Mouse (Mus musculus) brown adipose tissue, adult 24 weeks (tissue): Measurements from ENCODE around the gene Pip4k2b. TPM values are rescaled to one million over a fixed set of nuclear protein-coding genes. Genes with fewer than 3 reads are reported as not detected.
A peak's percentile ranks its signal among the peaks of the same experiment; 100 is the strongest.

Experiments used
- H3K27ac ChIP-seq: fragments of 200-500 bp; replicated peaks from 2 replicates; pipeline ENCODE4 v1.5.1; 2012; ENCODE audit warnings: low read depth, mild to moderate bottlenecking, low read length
- H3K4me1 ChIP-seq: fragments of 200-500 bp; 2 replicates; pipeline ENCODE4 v1.6.1; 2012; ENCODE audit warnings: low read length, mixed read lengths; ENCODE audit not compliant: control insufficient read depth, insufficient read depth, insufficient read length
- H3K4me3 ChIP-seq: fragments of 200-500 bp; 2 replicates; pipeline ENCODE4 v1.5.1; 2012; ENCODE audit warnings: low read depth, mild to moderate bottlenecking, low read length, moderate library complexity; ENCODE audit not compliant: insufficient read depth
- polyA plus RNA-seq: library from polyadenylated mRNA; stranded (reverse); fragments of >200 nt; gene quantifications from 2 replicates; pipeline ENCODE4 v1.2.4, GENCODE M21; 2012; ENCODE audit not compliant: missing spikeins, insufficient read depth, insufficient read length

The Pip4k2b gene
- polyA plus RNA-seq, 1 experiment: 6.1 TPM

DNA sequence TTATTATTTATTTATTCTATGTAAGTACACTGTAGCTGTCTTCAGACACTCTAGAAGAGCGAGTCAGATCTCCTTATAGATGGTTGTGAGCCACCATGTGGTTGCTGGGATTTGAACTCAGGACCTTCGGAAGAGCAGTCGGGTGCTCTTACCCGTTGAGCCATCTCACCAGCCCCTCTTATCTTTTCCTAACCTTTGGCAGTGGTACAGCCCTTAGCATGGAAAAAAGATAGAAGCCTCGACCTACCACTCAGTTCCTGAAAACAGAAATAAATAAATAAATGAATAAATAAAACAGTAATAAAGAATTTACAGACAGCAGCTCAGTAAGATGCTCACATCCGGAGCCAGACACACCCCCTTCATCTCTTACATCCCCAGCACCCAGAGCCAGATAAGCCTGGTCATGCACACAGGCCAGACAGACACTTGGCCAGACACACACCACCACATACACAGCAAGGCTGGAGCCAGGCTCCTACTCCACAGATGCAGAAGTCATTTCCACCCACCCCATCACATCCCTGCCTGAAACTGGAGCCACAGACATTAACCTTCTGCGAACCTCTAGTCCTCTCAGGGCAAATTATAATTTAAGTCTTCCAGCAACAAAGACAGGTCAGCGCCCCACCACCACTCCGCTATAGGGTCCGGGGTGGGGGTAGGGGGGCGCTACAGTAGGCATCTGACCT lies 47.2 kb downstream of the Pip4k2b start:
- Histone ChIP-seq H3K4me3 (no peak overlapping the region), H3K4me1 (peaks cover 5% of the 10 kb centered on the region), H3K27ac (no peak overlapping the region)

DNA sequence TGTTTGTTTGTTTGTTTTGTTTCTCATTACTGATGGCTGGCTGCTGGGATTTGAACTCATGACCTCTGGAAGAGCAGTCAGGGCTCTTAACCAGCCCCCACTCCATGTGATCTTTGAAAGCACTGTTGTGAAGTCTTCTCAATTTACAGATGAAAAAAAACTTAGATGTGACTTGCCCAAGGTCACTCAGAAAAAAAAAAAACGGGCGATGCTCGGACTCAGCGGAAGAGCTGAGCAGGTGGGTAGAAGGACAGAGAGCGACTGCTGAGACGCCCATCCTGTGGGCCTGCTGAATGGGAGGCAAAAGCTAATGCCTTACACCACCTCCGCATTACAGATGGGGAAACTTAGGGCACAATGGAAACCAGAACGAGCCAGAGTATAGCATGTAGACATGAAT lies 47.8 kb downstream of the Pip4k2b start:
- Histone ChIP-seq H3K27ac (no peak overlapping the region), H3K4me1 (peaks cover 5% of the 10 kb centered on the region)

DNA sequence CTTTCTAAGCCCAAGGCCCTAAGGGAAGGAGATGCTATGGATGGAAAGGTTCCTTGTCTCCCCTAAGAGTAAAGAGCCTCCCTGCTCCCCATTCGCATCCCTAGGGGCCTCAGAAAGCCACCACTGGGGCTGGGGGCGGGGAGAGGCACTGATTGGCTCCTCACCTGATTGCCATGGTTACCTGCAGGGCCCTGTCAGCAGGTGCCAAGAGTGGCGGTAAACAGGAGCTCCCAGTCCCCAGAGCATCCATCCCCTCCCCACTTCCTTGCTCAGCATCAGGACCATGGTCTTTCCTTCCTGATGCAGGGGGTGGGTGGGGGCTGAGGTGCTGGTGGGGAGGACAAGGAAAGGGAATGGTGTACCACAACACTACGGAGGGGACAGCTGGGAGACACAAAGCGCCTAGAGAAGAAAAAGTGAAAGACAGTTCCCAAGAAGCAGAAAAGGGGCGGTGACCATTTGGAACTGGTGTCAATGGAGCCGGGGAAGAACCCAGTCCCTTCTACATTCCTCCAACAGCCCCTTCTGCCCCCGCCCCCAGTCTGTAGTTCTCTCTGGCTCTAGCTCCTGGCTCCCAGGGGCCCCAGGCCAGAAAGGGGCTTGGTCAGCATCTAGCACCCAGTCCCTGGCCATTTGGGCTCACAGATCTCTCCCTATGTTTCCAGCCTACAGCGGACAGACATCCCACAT lies 48.6 kb downstream of the Pip4k2b start:
- no peak overlapping the region for H3K4me3 ChIP-seq
- peaks cover under 1% of the 10 kb centered on the region for H3K4me1 ChIP-seq
- no peak overlapping the region for H3K27ac ChIP-seq

More for the DNA sequence above, 47.8 kb downstream of the Pip4k2b start:
- no peak overlapping the region for H3K4me3 ChIP-seq

DNA sequence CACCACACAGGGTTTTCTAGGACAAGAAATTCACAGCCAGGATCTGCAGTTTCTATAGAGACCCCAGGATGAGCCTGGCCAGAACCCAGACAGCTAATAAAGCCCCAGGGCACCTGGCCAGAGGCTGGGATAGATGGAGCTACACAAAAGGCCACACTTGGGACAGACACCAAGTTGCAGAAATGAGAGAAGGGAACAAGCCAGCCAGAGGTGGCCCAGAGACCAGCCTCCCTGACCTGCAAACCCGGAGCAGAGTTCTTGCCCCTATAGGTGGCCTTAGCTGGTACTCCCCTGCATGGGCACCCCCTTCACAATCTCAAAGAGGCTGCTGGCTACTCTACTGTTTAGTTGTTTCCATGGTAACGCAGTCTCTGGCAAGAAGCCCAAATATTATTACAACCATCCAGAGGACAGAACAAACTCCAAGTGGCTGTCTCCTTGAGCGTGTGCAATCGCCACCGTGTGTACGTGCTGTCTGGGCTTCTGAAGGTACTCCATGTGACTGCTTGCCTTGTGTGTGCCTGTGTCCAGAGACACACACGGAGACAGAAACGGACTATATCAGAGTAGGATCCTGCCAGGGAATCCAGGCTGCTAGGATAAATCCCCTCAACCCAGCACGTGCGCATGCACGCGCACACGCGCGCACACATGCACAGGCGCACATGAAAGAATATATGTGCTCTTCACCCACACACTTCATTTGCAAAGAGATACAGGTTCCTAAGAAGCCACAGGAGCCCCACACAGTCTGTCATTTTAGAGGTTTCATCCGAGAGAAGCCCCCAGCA lies 49.4 kb downstream of the Pip4k2b start:
- H3K27ac ChIP-seq: no peak overlapping the region
- H3K4me1 ChIP-seq: no peaks in the 10 kb centered on the region; the same call in 1 of the 2 replicates
- H3K4me3 ChIP-seq: no peak overlapping the region

DNA sequence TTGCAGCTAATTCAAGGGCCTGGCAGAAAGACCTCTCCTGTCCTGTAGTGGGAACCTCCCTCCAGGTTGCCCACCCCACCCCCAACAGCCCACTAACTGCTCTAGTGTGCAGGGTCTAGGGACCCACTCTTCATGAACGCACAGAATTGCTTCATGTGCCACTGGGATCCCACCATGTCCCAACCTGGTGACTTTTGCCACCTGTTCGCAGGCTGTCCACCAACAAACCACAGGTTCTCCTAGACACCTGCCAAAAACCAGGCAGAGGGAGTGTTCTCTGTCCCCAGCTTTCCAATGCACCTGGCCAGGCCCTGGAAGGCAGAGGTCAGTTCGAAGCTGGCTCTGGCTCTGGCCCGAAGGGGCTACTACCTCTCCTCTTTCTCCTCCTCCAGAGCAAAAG lies 50.1 kb downstream of the Pip4k2b start:
- Histone ChIP-seq H3K4me3 (no peak overlapping the region), H3K27ac (no peak overlapping the region), H3K4me1 (no peaks in the 10 kb centered on the region; the same call in 1 of the 2 replicates)

DNA sequence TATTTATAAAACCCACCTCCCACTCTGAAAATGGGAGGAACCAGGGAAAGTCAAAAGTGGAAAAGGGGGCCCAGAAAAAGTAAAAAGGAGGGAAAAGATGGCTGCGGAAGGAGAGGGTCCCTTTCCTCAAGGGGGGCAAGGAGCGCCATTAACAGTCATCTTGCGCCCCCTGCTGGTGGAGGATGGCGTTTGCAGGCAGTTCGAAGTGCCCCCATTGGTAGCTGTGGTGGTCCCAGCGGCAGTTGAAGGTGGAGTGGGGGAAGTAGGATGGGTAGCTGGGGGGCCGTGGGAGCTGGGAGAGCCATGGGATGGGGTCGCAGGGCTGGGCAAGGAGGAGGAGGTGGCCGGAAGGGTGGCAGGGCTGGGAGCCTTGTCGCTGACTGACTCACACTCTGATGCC lies 54.6 kb downstream of the Pip4k2b start:
- no peak overlapping the region for H3K27ac ChIP-seq
- H3K4me3 ChIP-seq: no peak overlapping the region
- H3K4me1 ChIP-seq: peaks cover 1% of the 10 kb centered on the region; the same call in 1 of the 2 replicates

DNA sequence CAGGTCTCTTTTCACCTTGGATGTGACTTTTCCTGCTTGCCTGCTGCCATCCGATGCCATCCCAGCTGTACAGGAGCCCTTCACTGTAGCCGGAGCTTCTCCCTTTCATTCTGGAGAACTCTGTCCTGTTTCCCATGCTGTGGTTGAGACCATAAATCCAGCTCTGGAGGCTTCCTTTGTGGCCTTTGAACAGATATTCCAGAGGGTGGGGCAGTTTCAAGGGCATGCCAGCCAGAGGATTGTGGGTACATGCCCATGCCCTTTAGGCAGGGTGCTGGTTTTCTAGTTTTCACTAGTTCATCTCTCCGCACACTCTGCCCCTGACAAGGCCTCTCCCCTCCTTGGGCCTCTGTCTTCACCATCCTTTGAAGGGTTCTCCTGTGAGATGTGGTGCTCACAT lies 57.4 kb downstream of the Pip4k2b start:
- peak overlapping the region; percentile 66 for H3K4me3 ChIP-seq
- H3K27ac ChIP-seq: peak overlapping the region; percentile 95
- peaks cover 7% of the 10 kb centered on the region; the same call in 1 of the 2 replicates for H3K4me1 ChIP-seq

DNA sequence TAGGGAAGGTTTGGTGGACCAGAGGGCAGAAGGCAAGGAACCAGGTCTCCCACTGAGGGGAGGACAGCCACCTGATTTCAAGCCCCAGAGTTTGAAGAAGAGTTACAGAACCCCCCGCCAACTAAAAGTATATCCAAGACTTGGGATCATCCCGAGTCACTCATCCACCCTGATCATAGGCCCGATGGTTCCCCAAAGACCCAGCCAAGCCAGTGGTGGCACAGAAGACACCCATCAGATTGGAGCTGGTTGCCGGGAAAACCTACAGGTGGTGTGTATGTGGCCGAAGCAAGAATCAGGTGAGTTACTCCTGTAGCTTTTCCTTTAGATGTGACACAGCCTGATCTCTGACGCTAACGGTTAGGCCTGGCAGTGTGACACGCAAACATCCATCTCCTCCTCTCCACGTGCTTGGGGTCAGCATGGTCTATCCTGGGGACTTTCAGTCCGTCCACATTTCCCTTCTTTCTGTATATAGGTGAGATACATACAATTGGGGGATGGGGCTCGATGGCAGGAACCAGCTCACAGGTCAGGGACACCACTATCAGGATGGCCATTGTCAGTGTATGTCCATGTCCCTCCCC lies 58.1 kb downstream of the Pip4k2b start:
- peak overlapping the region; percentile 66 for H3K4me3 ChIP-seq
- peak overlapping the region; percentile 95 for H3K27ac ChIP-seq
- peaks cover 7% of the 10 kb centered on the region; the same call in 1 of the 2 replicates for H3K4me1 ChIP-seq

DNA sequence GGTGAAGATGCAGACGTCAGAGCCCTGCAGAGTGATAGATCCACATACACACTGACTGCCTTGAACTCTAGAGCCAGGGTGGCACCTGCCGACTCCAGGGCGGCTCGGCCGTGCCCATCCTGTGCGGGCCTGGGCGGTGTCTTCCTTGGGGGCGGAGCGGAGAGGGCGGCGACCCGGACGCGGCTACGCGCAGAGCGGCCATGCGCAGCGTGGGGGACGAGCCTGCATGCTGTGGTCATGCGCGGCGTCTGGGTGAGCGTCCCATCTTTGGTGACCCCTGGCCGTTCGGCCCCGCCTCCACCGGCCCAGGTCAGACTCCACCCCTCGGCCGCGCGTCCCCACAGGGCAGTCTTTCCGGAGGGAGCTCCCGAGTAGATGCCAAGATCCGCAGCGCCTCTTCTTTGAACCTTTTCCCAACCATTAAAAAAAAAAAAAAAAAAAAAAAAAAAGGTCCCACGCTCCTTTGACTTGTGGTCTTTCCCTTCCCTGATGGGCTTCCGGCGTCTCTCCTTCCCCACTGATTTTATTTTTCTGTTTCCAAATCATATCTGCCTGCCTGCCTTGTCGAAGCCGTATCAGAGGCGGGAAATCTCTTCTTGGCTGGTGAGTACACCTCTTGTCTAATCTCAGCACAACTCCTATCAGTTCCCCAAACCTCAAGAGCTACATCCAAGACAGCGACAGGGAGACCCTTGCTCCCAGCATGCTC lies 58.7 kb downstream of the Pip4k2b start, which contains the start of gene Cisd3:
Cisd3 (plus strand) TSS at position 214 of the 709 bp plus-strand sequence.
- Histone ChIP-seq H3K27ac (peak within 1 kb of the TSS; percentile 95), H3K4me1 (peaks cover 7% of the 10 kb centered on the region; the same call in 1 of the 2 replicates), H3K4me3 (peak within 1 kb of the TSS; percentile 66)

DNA sequence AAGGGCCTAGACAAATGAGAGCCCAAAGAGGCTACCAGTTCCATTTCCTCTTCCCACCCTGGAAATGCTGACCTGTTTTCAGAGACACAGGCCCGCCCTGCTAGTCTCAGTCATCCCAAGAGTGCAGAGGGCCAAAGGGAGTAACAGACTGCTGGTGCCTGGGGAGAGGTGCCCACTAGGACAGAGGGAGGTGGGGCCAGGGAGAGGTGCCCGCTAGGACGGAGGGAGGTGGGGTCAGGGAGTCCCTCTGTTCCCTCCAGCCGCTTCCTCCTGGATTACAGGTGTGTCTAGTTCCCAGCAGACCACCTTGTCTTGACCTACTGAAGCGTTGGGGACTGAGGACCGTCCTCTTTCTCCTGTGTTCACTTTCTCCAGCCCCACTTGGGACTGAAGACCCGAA lies 59.7 kb downstream of the Pip4k2b start:
- H3K27ac ChIP-seq: peak overlapping the region; percentile 6
- H3K4me3 ChIP-seq: no peak overlapping the region
- H3K4me1 ChIP-seq: peaks cover 7% of the 10 kb centered on the region; the same call in 1 of the 2 replicates

DNA sequence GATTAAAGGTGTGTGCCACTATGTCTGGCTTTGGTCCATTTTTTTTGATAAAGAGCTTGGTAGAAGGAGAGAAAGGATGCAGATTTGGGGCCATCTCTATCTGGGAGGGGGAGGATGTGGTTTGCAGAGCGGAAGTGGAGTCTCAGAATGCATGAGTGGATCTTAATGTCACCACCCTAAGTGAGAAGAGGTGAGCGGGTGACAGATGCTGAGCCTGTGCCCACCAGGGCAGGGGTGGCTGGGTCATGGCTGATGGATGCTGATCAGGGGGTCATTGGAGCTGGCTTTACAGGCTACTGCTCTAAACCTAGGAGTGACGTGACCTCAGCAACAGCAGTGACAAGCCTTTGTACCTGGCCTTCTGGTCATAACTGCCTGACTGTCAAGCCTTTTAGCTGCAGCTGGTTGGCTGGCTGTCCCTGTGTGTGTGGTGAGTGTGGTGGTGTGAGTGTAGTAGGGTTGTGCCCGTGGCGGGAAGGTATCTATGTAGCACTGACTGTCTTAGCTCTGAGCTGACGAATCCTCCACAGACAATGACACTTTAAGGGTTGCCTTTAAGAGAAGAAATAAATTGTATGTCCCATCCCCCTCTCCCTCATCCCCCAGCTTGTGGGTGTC lies 60.3 kb downstream of the Pip4k2b start:
- peak overlapping the region; percentile 6 for H3K27ac ChIP-seq
- H3K4me3 ChIP-seq: no peak overlapping the region
- H3K4me1 ChIP-seq: peaks cover 7% of the 10 kb centered on the region; the same call in 1 of the 2 replicates

DNA sequence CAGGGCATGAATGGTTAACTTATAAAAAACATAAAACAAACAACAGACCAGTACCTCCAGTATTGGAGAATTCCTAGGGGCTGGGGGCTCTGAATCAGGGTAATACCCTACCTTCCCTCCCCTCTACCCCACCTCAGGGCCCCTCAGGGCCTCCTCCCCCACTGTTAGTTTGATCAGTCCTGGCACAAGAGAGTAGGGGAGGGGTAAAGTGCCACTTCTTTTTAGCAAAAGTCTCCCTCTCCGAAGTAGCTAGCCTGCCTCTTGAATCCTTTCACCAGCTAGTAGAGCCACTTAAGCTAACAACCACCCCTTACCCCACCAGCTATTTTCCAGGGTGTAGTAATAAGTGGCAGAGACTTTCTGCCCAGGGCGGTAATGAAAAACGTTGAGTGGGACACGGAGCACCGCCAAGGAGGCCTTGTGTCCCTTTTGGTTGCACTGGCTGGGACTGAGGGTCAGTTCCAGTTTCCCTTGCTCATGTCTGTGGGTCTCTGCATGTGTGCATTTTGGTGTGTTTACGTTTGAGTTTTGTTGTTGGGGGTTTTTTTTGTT lies 61.9 kb downstream of the Pip4k2b start:
- Histone ChIP-seq H3K27ac (no peak overlapping the region), H3K4me3 (no peak overlapping the region), H3K4me1 (peaks cover 7% of the 10 kb centered on the region; the same call in 1 of the 2 replicates)

DNA sequence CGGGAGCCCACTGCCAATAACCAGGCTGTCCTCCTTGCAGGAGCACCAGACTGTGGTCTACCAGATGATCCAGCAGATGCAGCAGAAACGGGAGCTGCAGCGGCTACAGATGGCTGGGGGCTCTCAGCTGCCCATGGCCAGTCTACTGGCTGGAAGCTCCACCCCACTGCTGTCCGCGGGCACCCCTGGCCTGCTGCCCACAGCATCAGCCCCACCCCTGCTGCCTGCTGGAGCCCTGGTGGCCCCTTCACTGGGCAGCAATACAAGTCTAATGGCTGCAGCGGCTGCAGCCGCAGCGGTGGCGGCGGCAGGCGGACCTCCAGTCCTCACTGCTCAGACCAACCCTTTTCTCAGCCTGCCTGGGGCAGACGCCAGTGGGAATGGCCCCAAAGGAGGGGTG lies 64.1 kb downstream of the Pip4k2b start:
- no peak overlapping the region for H3K4me3 ChIP-seq
- H3K4me1 ChIP-seq: peaks cover 7% of the 10 kb centered on the region; the same call in 1 of the 2 replicates
- no peak overlapping the region for H3K27ac ChIP-seq

DNA sequence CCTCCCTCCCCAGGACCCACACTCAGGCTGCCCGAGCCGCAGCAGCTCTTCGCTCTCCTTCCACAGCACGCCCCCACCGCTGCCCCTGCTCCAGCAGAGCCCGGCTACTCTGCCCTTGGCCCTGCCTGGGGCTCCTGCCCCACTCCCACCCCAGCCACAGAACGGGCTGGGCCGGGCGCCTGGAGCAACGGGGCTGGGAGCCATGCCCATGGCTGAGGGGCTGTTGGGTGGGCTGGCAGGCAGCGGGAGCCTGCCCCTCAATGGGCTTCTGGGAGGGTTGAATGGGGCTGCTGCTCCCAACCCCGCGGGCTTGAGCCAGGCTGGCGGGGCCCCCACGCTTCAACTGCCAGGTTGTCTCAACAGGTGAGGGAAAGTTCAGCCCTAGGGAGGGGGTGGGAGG lies 66.2 kb downstream of the Pip4k2b start:
- Histone ChIP-seq H3K4me3 (no peak overlapping the region), H3K27ac (no peak overlapping the region), H3K4me1 (no peaks in the 10 kb centered on the region)
